Mouse (Mus musculus): ENCODE measurements around the gene Ppt2. TPM values are rescaled to one million over a fixed set of nuclear protein-coding genes. Genes with fewer than 3 reads are reported as not detected.

Gene Ppt2
- polyA plus RNA-seq, 1 experiment from 2014 or later, result 26.4 TPM

DNA sequence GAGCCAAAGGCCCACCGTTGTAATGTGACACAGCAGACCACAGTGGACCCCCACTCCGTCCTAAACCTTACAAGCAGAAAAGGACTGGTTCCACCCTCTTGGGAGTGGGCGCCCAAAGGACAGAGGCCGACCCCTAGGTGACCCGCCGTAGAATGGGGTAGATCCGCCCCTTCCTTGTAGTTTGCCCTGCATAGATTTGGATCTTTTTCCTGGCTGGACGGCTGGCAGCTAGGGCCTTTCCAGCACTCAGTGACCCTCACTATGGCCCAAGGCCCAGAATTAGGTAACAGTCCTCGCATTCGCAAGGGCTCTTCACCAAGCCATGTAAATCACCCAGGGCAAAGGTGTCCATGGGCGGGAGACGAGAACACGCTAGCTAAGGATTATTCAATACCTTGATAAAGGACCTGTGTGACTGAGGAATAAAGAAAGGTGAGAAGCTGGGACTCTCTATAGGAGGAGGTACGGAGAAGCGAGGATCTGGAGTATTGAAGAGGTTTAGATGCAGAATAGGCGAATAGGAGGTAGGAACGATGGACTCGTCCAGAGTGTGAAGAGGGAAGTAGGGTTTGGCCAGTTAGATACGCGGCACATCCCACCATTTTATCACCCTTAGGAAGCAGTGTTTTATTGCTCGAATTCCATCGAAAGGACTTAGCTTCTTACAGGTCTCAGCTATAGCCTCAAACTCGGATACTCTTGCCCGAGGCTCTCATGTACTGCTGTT, 23.6 kb downstream of the Ppt2 start:
- WGBS, result 21% methylated on average over 24 of the region's 24 CpGs
- Histone ChIP-seq H3K27me3 (replicated peaks; ENCODE audit: control insufficient read depth, insufficient read depth, low read length) (no peaks in the 10 kb centered on the region), H3K4me2 (ENCODE audit: low read depth, low read length) (peak overlapping the region; percentile 90), H3K4me3 (ENCODE audit: low read depth, low read length) (peak overlapping the region; percentile 74), H3K9ac (ENCODE audit: low read depth, low read length) (peak overlapping the region; percentile 91), H3K36me3 (ENCODE audit: control insufficient read depth, insufficient read depth, low read length) (peaks cover 21% of the 10 kb centered on the region), H3K27ac (replicated peaks; ENCODE audit: low read depth, low read length) (peak overlapping the region; percentile 89), H3K4me1 (ENCODE audit: control insufficient read depth, insufficient read depth, low read length) (peaks cover 17% of the 10 kb centered on the region), H3K9me3 (ENCODE audit: control insufficient read depth, low read length) (no peaks in the 10 kb centered on the region)
- DNase-seq (ENCODE audit: low spot score), result no peak
- no peak for ATAC-seq (ENCODE audit: low read depth)

DNA sequence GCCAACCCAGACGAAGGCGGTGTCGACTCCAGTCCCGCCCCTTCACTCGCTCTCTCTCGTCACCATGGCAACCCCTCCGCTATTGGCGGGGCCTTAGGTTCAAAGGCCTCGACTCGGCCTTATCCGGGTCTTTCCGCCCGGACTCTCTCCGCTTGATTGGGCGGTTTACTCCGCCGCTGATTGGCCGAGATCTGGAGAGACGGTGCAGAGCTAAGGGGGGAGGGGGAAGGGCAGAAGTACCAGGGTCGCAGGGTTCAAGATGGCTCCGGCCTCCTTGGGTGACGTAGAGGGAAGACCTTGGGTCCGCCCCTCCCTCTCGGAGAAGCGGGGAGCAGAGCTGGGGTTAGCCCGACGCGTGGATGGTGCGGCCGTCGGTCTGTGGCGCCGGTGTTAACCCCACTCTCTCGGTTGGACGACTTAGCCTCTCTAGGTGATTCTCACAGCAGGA, 24.2 kb downstream of the Ppt2 start, which contains the start of gene Agpat1:
Gene Agpat1, plus strand, starts transcription at position 202 of the 448 bp plus-strand sequence.
- no peaks in the 10 kb centered on the region for H3K9me3 ChIP-seq (ENCODE audit: control insufficient read depth, low read length)
- DNase-seq (ENCODE audit: low spot score), result peak; percentile 100
- H3K4me1 ChIP-seq (ENCODE audit: control insufficient read depth, insufficient read depth, low read length), result peaks cover 17% of the 10 kb centered on the region
- peak within 1 kb of the TSS; percentile 74 for H3K4me3 ChIP-seq (ENCODE audit: low read depth, low read length)
- peak; percentile 87 for ATAC-seq (ENCODE audit: low read depth)
- under 1% methylated on average over 31 of the region's 35 CpGs for WGBS
- H3K4me2 ChIP-seq (ENCODE audit: low read depth, low read length), result peak within 1 kb of the TSS; percentile 90
- peak within 1 kb of the TSS; percentile 89 for H3K27ac ChIP-seq (replicated peaks; ENCODE audit: low read depth, low read length)
- H3K36me3 ChIP-seq (ENCODE audit: control insufficient read depth, insufficient read depth, low read length), result peaks cover 21% of the 10 kb centered on the region
- H3K27me3 ChIP-seq (replicated peaks; ENCODE audit: control insufficient read depth, insufficient read depth, low read length), result no peaks in the 10 kb centered on the region
- peak within 1 kb of the TSS; percentile 91 for H3K9ac ChIP-seq (ENCODE audit: low read depth, low read length)

DNA sequence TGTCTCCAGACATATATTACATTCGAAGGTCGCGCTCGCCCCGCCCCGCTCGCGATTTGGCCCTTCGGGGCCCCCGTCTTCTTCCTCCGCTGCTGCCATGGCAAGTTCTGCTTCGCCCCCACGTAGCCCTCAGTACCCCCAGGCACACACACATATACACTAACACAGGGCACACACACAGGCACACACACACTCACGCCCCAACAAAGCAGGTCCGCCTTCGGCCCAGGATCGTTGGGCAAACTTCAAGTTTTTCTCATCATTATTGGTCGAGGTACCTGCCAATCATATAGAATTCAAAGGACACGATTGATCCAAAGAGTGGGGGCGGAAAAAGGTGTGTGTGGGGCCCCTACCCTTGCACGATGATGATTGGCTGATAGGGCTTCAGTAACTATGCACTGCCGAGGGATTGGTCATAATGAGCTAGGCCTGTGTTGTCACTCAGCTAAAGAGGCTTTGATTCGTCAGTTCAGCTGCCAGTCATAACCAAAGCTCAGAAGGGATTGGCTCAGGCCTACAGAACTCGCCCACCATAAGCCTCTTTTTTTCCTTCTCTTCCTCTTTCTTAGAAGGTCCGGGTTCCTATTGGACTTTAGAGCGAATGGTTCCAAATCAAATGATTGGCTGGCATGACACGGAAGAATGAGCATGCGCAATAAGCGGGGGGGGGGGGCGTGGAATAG, 24.8 kb downstream of the Ppt2 start, which contains the start of gene Rnf5:
Gene Rnf5, minus strand, starts transcription at position 316 of the 686 bp plus-strand sequence.
- H3K27me3 ChIP-seq (replicated peaks; ENCODE audit: control insufficient read depth, insufficient read depth, low read length), result no peaks in the 10 kb centered on the region
- peaks cover 21% of the 10 kb centered on the region for H3K36me3 ChIP-seq (ENCODE audit: control insufficient read depth, insufficient read depth, low read length)
- H3K4me1 ChIP-seq (ENCODE audit: control insufficient read depth, insufficient read depth, low read length), result peaks cover 17% of the 10 kb centered on the region
- peak within 1 kb of the TSS; percentile 76 for H3K9ac ChIP-seq (ENCODE audit: low read depth, low read length)
- peak within 1 kb of the TSS; percentile 74 for H3K4me3 ChIP-seq (ENCODE audit: low read depth, low read length)
- WGBS, result under 1% methylated on average over 30 of the region's 30 CpGs
- DNase-seq (ENCODE audit: low spot score) (peak; percentile 100), ATAC-seq (ENCODE audit: low read depth) (peak; percentile 96)
- peak within 1 kb of the TSS; percentile 90 for H3K4me2 ChIP-seq (ENCODE audit: low read depth, low read length)
- H3K27ac ChIP-seq (replicated peaks; ENCODE audit: low read depth, low read length), result peak within 1 kb of the TSS; percentile 89
- no peaks in the 10 kb centered on the region for H3K9me3 ChIP-seq (ENCODE audit: control insufficient read depth, low read length)

DNA sequence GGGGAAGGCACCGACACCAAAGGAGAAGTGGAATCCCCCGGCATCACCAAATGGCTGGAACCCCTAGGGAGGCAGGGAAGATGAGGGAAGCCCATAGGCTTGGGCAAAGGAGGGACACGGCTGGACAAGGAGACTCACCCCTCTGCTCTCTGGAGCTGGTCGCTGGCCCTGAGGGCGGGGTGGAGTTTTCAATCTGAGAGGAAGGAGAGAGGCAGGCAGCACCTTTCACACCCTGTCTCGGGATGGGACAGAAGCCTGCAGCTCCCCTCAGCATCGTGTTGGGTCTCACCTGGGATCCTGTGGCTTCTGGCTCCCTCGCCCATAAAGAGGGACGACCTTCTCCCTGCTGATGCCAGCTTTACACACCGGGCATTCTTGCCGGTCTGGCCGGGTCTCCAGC, 26.5 kb downstream of the Ppt2 start:
- no peaks in the 10 kb centered on the region for H3K27me3 ChIP-seq (replicated peaks; ENCODE audit: control insufficient read depth, insufficient read depth, low read length)
- H3K4me1 ChIP-seq (ENCODE audit: control insufficient read depth, insufficient read depth, low read length), result peaks cover 21% of the 10 kb centered on the region
- no peak overlapping the region for H3K27ac ChIP-seq (replicated peaks; ENCODE audit: low read depth, low read length)
- DNase-seq (ENCODE audit: low spot score) (no peak), ATAC-seq (ENCODE audit: low read depth) (no peak)
- H3K9ac ChIP-seq (ENCODE audit: low read depth, low read length), result peak overlapping the region; percentile 76; the same call in 1 of the 2 replicates
- H3K36me3 ChIP-seq (ENCODE audit: control insufficient read depth, insufficient read depth, low read length), result peaks cover 24% of the 10 kb centered on the region
- H3K4me3 ChIP-seq (ENCODE audit: low read depth, low read length), result peak overlapping the region; percentile 64; the same call in 1 of the 2 replicates
- WGBS, result 87% methylated on average over 12 of the region's 12 CpGs
- no peak overlapping the region; the same call in 1 of the 2 replicates for H3K4me2 ChIP-seq (ENCODE audit: low read depth, low read length)
- no peaks in the 10 kb centered on the region for H3K9me3 ChIP-seq (ENCODE audit: control insufficient read depth, low read length)

DNA sequence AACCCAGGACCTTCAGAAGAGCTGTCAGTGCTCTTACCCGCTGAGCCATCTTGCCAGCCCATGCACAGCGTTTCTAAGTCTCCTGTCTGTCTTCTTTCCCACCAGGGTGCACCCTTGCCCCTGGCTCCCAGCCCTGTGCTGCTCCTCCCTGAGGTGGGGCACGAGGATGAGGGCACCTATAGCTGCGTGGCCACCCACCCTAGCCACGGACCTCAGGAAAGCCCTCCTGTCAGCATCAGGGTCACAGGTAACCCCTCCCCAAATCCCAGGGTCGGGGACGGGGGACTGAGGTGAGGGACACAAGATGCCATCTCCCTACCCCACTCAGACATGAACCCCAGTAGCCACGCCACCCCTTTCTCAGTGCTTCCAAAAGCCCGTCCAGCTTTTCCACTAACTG, 28.4 kb downstream of the Ppt2 start:
- 73% methylated on average over 9 of the region's 9 CpGs for WGBS
- Histone ChIP-seq H3K9ac (ENCODE audit: low read depth, low read length) (no peak overlapping the region), H3K27ac (replicated peaks; ENCODE audit: low read depth, low read length) (no peak overlapping the region)

DNA sequence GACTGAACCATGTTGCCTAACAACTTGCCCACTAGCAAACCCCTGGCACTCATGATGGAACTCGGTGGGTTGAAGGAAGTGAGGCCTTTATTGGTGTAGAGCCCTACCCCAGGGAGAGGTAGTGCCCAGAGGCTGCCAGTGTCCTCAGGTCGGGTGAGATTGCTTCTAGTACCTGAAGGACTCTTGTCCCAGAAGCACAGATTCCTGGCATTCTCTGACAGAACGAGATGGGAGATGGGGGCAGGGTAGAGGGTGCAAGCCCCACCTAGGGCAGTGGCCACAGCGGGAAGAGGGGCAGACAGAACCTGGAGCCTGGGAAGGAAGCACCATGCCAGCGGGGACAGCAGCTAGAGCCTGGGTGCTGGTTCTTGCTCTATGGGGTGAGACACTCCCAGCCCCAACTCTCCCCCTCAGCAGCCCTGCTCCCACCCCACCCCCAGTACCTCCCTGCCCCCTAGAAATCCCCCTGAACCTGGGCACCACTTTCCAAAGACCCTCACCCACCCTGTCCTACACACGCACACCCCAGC, 30.7 kb downstream of the Ppt2 start, which contains the start of gene Ager:
Gene Ager, plus strand, starts transcription at position 297 of the 530 bp plus-strand sequence.
- Histone ChIP-seq H3K4me3 (ENCODE audit: low read depth, low read length) (no peak within 1 kb of the TSS), H3K4me2 (ENCODE audit: low read depth, low read length) (no peak within 1 kb of the TSS), H3K9me3 (ENCODE audit: control insufficient read depth, low read length) (no peaks in the 10 kb centered on the region), H3K36me3 (ENCODE audit: control insufficient read depth, insufficient read depth, low read length) (peaks cover 52% of the 10 kb centered on the region), H3K27ac (replicated peaks; ENCODE audit: low read depth, low read length) (no peak within 1 kb of the TSS; the same call in 1 of the 2 replicates), H3K27me3 (replicated peaks; ENCODE audit: control insufficient read depth, insufficient read depth, low read length) (no peaks in the 10 kb centered on the region), H3K4me1 (ENCODE audit: control insufficient read depth, insufficient read depth, low read length) (peaks cover 21% of the 10 kb centered on the region), H3K9ac (ENCODE audit: low read depth, low read length) (peak within 1 kb of the TSS; percentile 27)
- DNase-seq (ENCODE audit: low spot score) (no peak), ATAC-seq (ENCODE audit: low read depth) (no peak)
- 22% methylated on average over 5 of the region's 6 CpGs for WGBS

More for the DNA sequence above, 28.4 kb downstream of the Ppt2 start:
- H3K9me3 ChIP-seq (ENCODE audit: control insufficient read depth, low read length), result no peaks in the 10 kb centered on the region
- peaks cover 42% of the 10 kb centered on the region for H3K36me3 ChIP-seq (ENCODE audit: control insufficient read depth, insufficient read depth, low read length)
- H3K4me2 ChIP-seq (ENCODE audit: low read depth, low read length), result no peak overlapping the region
- H3K4me3 ChIP-seq (ENCODE audit: low read depth, low read length), result no peak overlapping the region
- DNase-seq (ENCODE audit: low spot score) (no peak), ATAC-seq (ENCODE audit: low read depth) (no peak)
- peaks cover 17% of the 10 kb centered on the region for H3K4me1 ChIP-seq (ENCODE audit: control insufficient read depth, insufficient read depth, low read length)
- no peaks in the 10 kb centered on the region for H3K27me3 ChIP-seq (replicated peaks; ENCODE audit: control insufficient read depth, insufficient read depth, low read length)

DNA sequence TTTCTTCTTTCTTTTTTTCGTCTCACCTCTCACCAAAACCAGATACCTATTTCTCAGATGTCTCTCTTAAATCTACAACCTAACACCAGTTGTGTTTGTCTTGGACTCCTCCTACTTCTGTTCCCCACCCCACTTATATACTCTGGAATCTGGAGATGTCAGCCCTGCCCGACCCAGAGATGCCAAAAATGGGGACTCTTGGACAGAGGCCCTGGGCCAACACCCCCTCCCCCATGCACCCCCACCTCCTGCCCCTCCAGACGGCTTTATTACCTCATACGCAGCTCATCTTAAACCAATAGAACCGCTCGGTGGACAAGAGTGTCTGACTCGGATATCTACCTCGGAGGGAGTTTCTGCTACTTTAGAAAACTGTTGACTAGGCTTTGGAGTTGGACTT, 32.2 kb downstream of the Ppt2 start:
- Histone ChIP-seq H3K9me3 (ENCODE audit: control insufficient read depth, low read length) (no peaks in the 10 kb centered on the region), H3K27ac (replicated peaks; ENCODE audit: low read depth, low read length) (no peak overlapping the region), H3K9ac (ENCODE audit: low read depth, low read length) (no peak overlapping the region; the same call in 1 of the 2 replicates), H3K36me3 (ENCODE audit: control insufficient read depth, insufficient read depth, low read length) (peaks cover 43% of the 10 kb centered on the region), H3K4me2 (ENCODE audit: low read depth, low read length) (no peak overlapping the region), H3K27me3 (replicated peaks; ENCODE audit: control insufficient read depth, insufficient read depth, low read length) (no peaks in the 10 kb centered on the region), H3K4me3 (ENCODE audit: low read depth, low read length) (no peak overlapping the region), H3K4me1 (ENCODE audit: control insufficient read depth, insufficient read depth, low read length) (peaks cover 21% of the 10 kb centered on the region)
- DNase-seq (ENCODE audit: low spot score) (no peak), ATAC-seq (ENCODE audit: low read depth) (no peak)
- 68% methylated on average over 8 of the region's 8 CpGs for WGBS

DNA sequence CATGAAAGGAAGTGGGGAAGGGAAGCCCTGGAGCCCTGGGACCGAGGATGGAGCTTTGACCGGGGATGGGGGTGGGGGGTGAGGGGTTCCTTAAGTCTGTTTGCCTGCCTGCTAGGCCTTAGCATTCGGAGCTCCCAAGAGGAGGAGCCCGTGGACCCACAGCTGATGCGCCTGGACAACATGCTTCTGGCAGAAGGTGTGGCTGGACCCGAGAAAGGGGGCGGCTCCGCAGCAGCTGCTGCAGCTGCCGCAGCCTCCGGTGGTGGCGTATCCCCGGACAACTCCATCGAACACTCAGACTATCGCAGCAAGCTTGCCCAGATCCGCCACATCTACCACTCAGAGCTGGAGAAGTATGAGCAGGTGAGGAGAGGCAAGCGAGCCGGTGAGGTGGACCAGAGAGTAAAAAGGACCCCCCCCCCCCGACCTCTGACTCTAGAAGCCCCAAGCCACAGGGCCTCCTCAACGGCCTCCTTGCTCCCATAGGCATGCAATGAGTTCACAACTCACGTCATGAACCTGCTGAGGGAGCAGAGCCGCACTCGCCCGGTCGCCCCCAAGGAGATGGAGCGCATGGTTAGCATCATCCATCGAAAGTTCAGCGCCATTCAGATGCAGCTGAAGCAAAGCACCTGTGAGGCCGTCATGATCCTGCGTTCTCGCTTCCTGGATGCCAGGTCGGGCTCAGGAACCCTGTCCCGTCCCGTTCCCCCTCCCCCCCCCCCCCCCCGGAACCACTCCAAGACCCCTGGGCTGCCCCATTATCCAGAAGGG, 34.4 kb downstream of the Ppt2 start:
- H3K4me3 ChIP-seq (ENCODE audit: low read depth, low read length), result peak overlapping the region; percentile 88
- WGBS, result 37% methylated on average over 20 of the region's 34 CpGs
- H3K27me3 ChIP-seq (replicated peaks; ENCODE audit: control insufficient read depth, insufficient read depth, low read length), result no peaks in the 10 kb centered on the region
- H3K9ac ChIP-seq (ENCODE audit: low read depth, low read length), result peak overlapping the region; percentile 98
- peaks cover 30% of the 10 kb centered on the region for H3K36me3 ChIP-seq (ENCODE audit: control insufficient read depth, insufficient read depth, low read length)
- peak overlapping the region; percentile 99 for H3K27ac ChIP-seq (replicated peaks; ENCODE audit: low read depth, low read length)
- H3K9me3 ChIP-seq (ENCODE audit: control insufficient read depth, low read length), result no peaks in the 10 kb centered on the region
- no peak for ATAC-seq (ENCODE audit: low read depth)
- peak overlapping the region; percentile 67 for H3K4me2 ChIP-seq (ENCODE audit: low read depth, low read length)
- peak; percentile 70 for DNase-seq (ENCODE audit: low spot score)
- H3K4me1 ChIP-seq (ENCODE audit: control insufficient read depth, insufficient read depth, low read length), result peaks cover 38% of the 10 kb centered on the region

Data from embryonic facial prominence, embryonic 14.5 days (tissue).